Mouse (Mus musculus) cerebellum, adult 18-20 months (tissue): ENCODE data around the gene Lrr1.
"Not testable (repeated sequence)": the region's sequence is repeated elsewhere in the genome, so short reads cannot be mapped to it uniquely, and the experiment has no call there.

Experiments
- DNase-seq, 2 experiments: peaks; one replicate each; pipeline ENCODE4 v3.0.0; 2021

Gene Lrr1

DNA sequence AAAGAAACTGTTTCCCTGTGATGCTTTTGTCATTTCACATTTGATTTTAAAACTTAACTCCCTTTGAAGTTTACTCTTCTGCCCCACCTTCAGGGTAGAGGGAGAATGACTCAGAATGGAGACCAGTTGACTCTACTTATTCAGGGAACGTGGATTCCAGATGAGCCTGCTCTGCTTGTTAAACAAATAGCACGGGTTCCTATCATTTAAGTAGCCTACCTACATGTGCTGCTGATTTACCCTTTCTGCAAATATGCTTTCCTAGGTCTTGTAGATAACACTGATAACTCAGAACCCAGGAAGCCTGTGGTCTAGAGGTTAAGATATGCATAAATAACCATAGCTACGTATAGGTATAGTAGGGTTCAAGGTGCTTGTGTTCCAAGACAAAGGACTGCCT lies 3.7 kb upstream of the Lrr1 start:
- DNase-seq = no peak

DNA sequence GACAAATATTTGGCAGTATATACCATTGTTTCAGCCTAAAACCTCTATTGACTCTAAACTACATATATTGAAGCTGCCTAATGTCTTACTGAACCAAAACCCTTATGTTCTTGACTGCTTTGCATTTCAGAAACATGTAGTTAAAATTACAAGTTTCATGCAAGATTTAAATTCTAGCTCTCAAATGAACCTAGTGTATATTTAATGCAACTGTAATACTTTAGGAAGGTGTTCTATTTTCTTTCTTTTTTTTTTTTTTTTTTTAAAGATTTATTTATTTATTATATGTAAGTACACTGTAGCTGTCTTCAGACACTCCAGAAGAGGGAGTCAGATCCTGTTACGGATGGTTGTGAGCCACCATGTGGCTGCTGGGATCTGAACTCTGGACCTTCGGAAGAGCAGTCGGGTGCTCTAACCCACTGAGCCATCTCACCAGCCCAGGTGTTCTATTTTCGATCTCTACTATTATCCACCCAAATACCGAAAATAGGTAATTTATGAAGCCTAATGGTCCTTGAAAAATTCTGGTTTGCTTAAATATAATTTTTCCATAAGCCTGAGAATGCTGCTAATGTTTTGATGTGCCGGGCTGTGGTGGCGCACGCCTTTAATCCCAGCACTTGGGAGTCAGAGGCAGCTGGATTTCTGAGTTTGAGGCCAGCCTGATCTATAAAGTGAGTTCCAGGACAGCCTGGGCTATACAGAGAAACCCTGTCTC lies 1.6 kb upstream of the Lrr1 start:
- DNase-seq = not testable (repeated sequence)

DNA sequence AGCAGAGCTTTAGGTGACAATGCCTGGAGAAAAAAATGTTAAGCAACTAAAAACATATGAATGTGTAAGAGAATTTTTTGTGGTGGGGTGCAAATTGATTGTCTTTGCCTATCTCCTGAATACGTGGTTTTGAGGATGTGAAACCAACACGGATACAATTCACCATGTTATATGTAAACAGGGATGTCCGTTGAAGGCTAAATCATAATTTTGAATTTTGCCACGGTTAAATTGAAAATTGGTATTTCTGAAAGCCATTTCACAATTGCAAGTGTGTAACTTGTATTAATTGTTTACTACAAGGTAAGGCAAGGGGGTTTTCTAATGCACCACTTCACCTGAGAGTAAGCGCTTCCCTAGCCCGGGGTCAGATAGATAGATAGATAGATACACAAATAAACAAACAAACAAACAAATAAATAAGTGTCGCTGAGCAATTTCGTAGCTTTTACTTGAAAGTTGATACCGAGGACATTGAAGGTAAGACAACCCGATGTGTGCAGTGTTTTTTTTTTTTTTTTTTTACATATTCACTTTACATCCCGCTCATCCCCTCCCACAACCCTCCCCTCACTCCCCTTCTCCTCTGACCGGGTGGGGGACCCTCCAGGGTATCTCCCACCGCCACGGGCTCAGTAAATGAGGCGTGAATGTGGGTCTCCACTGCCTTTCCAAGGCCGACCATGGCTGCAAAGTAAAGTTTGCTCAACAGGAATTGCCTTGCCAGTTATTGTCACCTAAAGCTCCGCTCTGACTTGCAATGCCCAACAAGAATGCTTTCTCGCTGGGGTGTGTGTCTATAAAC lies 756 bp upstream of the Lrr1 start:
- no peak for DNase-seq

DNA sequence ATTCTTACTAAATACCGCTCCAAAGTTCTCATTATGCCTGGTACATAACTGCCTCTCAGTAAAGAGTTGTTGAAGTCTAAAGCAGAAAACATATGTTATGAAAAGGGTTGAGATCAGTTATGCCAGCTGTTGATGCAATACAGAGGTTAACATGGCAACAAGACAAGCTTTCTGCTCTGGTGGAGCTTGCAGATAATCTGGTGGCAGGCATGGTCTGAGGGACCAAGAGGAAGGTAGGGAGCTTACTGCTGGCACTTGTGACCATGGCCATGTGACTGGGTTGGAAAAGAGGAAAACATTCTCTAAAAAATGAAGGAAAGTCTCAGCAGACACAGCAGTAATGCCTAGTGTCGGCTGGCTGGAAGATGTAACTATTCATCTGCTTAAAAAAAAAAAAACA lies 2.7 kb downstream of the Lrr1 start:
- DNase-seq = no peak

DNA sequence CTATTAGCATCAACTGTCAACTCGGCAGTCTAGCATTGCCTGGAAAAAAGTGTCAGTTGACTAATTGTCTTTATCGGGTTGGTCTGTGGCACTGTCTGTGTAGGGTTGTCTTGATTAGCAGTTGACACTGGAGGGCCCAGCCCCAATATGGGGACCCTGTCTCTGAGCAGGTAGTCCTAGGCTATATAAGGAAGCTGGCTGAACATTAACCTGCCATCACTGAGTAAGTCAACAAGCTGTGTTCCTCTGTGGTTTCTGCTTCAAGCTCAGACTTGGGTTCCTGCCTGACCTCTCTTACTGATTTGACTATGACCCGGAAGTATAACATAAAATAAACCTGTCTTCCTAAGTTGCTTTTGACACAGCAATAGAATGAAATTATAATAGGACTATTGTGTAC lies 7.4 kb downstream of the Lrr1 start:
- no peak for DNase-seq

DNA sequence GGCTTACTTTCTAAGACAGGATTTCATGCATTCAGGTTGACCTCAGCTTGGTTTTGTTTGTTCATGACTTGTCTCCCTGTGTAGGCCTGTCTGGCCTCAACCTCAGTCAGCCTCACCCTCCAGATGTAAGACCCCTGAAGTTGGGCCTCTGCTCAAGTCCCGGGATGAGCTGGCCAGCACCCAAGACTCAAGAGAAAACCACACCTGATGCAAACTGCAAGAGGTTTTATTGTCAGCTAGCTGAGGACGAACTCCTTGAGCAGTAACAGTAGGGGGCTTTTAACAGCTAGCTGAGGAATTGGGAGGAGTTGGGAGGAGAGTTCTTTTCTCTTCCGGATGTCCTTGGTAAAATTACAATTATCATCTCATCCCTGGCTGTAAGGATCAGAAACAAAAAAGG lies 8.9 kb downstream of the Lrr1 start:
- no peak for DNase-seq

DNA sequence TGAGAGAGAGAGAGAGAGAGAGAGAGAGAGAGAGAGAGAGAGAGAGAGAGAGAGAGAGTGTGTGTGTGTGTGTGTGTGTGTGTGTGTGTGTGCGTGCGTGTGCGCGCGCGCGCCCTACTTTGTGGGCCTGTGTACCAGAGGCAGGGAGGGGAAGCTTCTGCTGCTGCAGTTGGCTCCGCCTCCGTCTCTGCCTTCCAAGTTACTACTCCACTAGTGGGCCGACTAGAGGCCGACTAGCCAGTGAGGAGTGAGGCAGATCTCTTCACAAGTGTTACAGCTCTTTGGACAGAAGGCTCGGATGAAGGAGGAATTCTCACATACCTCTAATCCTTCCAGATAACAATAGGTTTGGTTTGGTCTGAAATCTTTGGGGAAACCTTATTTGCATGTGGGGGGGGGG lies 10.8 kb downstream of the Lrr1 start:
- no peak for DNase-seq

DNA sequence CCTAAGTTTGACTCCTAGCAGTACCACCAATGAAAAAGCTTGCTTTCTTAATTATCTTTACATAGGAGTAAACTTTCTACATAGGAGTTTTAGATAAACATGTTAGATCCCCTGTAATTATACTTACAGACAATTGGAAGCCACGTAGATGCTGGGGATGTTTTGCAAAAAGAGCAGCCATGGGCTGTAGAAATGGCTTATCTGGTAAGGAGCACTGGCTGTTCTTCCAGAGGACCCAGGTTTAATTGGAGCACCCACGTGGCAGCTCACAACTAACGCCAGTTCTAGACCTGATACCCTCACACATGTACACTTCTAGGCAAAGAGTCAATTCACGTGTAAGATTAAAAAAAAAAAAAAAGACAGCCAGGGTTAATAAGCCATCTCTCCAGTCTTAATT lies 13.2 kb downstream of the Lrr1 start:
- DNase-seq = no peak

DNA sequence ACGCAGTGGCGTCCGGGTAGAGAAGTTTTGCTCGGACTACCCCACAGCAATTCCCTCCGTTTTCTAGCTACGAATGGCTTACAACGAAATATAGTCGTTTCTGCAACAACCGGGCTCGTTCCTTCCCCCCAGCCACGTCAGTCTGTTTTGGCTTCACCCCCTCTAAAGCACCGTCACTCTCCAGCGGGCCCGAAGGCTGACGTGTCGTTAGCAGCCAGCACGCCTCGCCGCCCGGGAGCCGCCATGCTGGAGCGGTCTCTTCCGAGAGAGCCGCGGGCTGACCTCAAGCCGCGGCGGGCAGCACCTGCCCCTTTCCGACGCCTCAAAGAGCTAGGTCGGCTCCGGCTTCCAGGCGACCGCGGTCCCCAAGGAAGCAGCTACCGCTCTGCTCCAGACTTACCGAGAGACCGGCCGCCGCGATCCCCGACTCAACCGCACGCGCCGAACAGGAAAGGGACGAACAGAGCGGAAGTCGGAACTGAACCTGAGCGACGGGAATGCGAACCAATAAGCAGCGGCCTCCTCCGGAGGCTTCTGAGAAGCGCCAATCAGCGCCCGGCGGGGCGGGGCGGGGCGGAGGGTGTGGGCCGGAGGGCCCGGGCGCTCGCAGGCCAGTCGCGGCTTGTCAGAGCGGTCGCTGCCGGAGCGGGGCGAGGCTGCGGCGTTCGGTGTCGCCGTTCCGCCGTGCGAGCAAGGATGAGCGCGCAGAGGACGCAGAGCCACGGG lies 15.1 kb downstream of the Lrr1 start, which contains the start of the genes Rpl36al and Mgat2:
Rpl36al (minus strand) TSS at position 501 of the 726 bp plus-strand sequence.
Mgat2 (plus strand) TSS at position 575 of the 726 bp plus-strand sequence.
- DNase-seq = peak; percentile 99 to 100

DNA sequence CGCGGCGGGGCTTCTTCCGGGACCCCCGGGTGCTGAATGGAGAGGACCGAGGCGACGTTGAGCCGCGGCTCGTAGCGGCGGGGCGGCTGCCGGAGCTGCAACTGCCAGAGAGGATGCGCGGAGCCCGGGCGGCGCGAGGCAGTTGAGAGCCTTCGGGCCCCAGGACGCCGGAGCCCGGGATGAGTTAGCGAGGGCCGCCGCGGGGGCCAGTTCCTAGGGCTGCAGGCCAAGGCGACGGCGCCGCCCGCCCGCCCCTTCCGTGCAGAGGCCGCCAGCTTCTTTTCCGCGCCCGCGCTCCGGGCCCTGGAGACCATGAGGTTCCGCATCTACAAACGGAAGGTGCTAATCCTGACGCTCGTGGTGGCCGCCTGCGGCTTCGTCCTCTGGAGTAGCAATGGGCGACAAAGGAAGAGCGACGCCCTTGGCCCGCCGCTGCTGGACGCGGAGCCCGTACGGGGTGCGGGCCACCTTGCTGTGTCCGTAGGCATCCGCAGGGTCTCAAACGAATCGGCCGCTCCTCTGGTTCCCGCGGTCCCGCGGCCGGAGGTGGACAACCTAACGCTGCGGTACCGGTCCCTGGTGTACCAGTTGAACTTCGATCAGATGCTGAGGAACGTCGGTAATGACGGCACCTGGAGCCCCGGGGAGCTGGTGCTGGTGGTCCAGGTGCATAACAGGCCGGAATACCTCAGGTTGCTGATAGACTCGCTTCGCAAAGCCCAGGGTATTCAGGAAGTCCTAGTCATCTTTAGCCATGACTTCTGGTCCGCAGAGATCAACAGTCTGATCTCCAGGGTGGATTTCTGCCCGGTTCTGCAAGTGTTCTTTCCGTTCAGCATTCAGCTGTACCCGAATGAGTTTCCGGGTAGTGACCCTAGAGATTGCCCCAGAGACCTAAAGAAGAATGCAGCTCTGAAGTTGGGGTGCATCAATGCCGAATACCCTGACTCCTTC lies 16.0 kb downstream of the Lrr1 start:
- DNase-seq = no peak

DNA sequence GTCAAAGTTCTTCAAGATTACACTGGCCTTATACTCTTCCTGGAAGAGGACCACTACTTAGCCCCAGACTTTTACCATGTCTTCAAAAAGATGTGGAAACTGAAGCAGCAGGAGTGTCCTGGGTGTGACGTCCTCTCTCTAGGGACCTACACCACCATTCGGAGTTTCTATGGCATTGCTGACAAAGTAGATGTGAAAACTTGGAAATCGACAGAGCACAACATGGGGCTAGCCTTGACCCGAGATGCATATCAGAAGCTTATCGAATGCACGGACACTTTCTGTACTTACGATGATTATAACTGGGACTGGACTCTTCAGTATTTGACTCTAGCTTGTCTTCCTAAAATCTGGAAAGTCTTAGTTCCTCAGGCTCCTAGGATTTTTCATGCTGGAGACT lies 16.8 kb downstream of the Lrr1 start:
- DNase-seq = no peak

DNA sequence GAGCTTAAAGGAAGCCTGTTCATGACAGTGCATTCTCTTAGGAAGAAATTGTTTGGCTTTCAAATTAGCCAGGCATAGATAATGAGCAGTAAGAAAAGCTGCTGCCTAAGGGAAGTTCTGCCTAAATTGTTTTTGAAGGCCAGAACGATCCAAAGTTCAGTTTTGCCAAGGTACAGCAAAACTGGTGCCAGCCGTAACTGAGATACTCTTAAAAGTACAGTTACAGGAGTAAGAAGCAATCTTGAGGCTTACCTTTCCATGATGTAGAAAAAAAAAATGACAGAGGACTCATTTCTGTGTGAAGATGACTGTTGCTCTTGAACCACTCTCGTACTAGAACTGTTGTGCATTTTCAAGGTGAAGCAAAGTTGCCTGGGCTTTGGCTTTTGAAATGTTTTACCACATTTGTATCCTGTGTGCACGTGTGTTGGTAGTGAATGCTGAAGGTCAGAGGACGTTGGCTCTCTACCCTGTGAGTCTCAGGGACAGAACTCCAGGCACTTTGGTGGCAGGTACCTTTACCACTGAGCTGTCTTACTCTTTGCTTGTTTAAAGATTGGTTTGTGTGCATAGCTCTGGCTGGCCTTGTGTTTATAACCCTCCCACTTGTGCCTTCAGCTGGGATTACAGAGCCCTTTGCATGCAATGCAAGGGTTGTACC lies 18.3 kb downstream of the Lrr1 start:
- no peak for DNase-seq

DNA sequence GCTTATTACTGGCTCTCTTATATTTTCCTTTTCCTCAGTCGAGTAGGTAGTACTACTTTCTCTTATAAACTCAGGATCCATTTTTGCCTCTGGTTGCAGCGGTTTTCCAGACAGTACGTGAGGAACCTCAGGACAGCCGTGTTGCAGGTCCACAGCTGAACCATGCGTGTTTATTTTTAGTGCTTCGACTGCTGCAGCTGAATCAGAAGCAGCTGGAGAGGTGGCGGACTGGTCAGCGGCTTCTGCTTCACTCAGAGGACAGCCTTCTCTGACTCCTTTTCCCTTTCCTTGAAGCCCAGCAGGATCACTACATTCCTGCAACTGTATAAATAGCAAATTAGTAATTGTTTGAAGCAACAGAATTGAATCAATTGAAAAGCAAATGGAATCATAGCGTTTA lies 21.5 kb downstream of the Lrr1 start:
- DNase-seq = no peak

DNA sequence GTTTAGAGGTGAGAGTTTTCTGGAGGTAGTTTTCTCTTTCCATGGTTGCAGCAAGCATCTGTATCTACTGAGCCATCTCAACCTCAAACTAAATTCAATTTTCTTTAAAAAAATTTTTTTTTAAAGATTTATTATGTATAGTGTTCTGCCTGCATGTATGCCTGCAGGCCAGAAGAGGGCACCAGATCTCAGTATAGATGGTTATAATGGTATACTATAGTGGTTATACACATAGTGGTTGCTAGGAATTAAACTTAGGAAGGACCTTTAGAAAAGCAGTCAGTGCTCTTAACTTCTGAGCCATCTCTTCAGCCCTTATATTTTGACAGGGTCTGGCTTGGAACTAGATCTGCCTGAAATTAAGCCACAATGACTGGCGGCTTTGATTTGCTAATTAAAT lies 21.9 kb downstream of the Lrr1 start:
- DNase-seq = no peak

DNA sequence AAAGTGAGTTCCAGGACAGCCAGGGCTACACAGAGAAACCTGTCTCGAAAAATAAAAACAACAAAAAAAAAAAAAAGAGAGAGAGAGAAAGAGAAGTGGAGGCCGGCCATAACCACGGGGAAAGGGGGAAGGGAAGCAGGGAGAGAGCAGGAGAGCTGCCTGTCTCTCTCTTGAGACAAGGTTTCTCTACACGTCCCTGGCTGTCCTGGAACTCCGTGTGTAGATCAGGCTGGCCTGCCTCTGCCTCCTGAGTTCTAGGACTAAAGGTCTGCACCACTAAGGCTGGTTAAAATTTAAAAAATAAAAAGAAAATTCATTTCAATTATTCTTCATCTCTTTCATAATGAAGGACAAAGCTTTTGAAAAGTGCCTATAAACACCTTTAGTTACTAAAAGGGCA lies 22.8 kb downstream of the Lrr1 start:
- DNase-seq = no peak

DNA sequence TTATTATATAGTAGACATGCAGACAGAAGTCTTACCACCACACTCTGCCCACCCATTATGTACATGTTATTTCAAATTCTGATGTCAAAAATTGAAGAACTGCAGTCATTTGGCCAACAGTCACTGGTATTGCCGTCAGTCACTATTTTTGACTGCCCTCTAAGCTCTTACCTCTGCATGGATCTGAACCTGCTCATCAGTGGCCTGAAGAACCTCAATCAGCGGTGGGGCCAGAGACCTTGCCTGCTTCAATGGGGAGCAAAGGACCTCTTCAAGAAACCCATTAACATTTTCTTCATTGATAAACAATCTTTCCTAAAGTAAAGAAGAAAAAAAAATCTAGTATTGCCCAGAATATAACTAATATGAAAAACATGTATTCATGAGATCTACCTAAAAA lies 24.0 kb downstream of the Lrr1 start:
- DNase-seq = no peak

DNA sequence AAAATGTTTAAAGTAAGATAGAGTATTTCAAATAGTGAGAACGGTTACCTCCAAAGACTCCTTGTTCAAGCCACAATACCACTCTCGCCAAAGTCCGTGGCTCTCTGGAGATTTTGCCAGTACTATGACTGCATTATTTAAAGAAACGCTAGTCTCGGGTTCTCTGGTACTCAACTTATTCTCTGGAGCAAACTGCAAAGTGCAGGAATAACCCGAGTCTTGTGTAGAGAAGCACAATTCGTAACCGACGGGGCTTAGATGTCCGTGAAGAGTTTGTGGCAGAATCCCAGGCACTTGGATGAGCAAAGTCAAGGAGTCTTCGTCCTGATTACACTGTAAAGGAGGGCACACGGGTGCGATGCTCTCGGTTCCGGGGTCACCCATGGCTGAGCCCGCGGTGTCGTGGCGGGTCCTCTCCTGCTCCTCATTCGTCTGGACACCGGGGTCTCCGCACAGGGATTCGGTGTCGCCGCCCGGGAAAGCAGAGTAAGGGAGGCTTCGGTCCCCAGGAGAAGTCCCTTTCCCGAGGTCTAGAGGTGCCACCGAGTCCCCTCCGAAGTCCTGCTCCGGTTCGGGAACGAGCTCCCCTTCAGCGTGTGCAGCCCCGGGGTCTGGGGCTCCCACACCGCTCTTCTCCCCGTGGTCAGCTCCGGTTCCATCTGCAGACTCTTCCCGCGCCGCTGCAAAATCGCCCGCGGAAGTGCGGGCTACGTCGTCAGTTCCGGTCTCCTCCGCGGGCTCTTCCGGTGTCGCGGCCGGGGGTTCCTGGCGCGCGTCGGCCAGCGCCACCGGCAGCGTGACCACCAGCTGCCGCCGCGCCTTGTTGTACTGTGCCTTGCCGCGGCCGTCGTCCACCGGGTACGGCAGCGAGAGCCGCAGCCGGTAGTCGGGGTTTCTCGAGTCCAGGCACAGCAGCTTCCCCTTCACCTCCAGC lies 28.1 kb downstream of the Lrr1 start, which contains the start of gene Gm49383:
Gm49383 (minus strand) TSS at position 661 of the 934 bp plus-strand sequence.
- peak; percentile 69 to 85 for DNase-seq

DNA sequence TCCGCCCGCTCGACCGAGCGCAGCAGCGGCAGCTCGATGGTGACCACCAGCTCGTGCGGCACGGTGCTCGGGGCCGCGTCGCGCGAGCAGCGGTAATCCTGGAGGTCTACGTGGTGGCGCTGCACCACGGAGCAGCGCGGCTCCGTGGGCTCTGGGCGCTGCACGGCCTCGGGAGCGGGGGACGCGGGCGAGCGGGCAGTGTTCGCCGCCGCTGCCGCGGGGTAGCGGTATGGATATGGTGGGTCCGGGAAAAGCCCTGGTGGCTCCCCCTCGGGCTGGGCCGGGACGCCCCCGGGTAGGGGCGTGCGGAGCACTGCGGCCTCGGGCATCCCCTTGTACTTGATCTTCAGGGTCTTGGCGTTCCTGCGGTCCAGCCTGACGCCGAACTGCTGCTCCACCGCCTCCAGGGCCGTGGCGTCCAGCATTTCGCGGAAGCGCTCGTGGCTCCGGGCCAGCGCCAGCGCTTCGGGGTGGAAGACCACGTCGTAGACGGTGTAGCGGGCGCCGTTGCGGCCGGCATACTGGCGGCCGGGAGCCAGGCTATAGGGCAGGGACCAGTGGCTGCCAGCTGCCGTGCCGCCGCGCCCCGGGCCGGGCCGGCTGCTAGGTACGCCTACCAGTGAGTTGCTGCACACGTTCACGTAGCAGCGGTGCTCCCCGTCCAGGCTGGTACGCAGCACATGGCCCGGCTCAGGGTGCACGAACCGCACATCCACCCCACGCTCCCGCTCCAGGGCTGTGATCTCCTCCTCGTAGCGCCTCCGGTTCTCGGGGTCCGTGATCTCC lies 29.0 kb downstream of the Lrr1 start:
- peak; percentile 47 to 67 for DNase-seq

DNA sequence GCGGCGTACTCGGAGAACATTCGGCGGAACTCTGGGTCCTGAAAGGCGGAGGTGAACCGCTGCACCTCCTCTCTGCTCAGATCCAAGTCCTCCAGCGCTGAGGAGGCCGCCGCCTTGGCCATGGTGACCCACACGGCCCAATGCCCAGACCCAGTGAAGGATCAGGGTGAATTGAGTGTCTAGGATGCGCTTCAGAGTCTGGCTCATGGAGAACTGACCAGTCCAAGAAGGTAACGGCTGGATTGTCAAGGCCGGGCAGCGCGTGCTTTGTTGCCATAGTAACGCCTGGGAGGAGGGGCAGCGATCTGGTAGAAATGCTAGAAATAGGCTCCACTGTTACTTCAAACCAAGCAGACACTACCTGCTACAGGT lies 29.5 kb downstream of the Lrr1 start, which contains the start of gene Dnaaf2:
Dnaaf2 (minus strand) TSS at position 266 of the 372 bp plus-strand sequence.
- peak; percentile 66 to 74 for DNase-seq

DNA sequence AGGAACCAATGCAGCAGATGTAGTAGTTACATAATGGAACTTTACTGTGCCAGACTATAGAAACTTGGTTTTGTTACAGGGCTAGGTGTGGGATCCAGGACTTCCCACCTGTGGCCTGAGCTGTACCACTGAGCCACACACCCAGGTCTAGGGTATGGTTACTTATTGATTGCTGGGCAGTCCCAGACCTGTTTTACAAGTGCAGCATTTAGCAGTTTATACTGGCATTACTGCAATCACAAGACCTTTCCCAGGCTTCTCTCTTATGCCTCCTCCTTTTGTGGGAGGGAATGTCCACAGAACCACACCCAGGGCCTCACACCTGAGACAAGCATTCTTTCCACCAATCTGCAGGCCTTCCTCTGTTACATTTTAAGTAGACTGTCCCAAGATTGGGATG lies 30.4 kb downstream of the Lrr1 start:
- no peak for DNase-seq
